Mouse (Mus musculus): ENCODE data around the gene Trappc12.

Trappc12 gene

GRCm38 (mm10) chr12:28732631-28733030 lies 17.6 kb downstream of the Trappc12 start:
- no peak for DNase-seq

- no peak for DNase-seq
Measured at GRCm38 (mm10) chr12:28727061-28727460, 23.2 kb downstream of the Trappc12 start.

GRCm38 (mm10) chr12:28726204-28726603 lies 24.1 kb downstream of the Trappc12 start:
- no peak for DNase-seq

GRCm38 (mm10) chr12:28724366-28724765 lies 25.9 kb downstream of the Trappc12 start:
- DNase-seq: no peak

- DNase-seq: no peak
Measured at GRCm38 (mm10) chr12:28718106-28718505, 32.2 kb downstream of the Trappc12 start.

GRCm38 (mm10) chr12:28717066-28717465 lies 33.2 kb downstream of the Trappc12 start:
- no peak for DNase-seq

- DNase-seq: no peak
Measured at GRCm38 (mm10) chr12:28714822-28715632, 35.2 kb downstream of the Trappc12 start.

GRCm38 (mm10) chr12:28710566-28711185 lies 39.6 kb downstream of the Trappc12 start:
- DNase-seq: no peak

- DNase-seq: no peak
Measured at GRCm38 (mm10) chr12:28708154-28708553, 42.1 kb downstream of the Trappc12 start.

- DNase-seq: no peak
Measured at GRCm38 (mm10) chr12:28705204-28705603, 45.1 kb downstream of the Trappc12 start.

GRCm38 (mm10) chr12:28704381-28704780 lies 45.9 kb downstream of the Trappc12 start:
- DNase-seq: no peak

- no peak for DNase-seq
Measured at GRCm38 (mm10) chr12:28701302-28701701, 49.0 kb downstream of the Trappc12 start.

GRCm38 (mm10) chr12:28700561-28701025 lies 49.7 kb downstream of the Trappc12 start:
- DNase-seq: peak; percentile 98

- DNase-seq: no peak
Measured at GRCm38 (mm10) chr12:28700101-28700511, 50.2 kb downstream of the Trappc12 start.

- peak; percentile 92 for DNase-seq
Measured at GRCm38 (mm10) chr12:28699656-28700055, 50.6 kb downstream of the Trappc12 start.

GRCm38 (mm10) chr12:28699086-28699485 lies 51.2 kb downstream of the Trappc12 start:
- DNase-seq: no peak

- DNase-seq: no peak
Measured at GRCm38 (mm10) chr12:28697821-28698595, 52.3 kb downstream of the Trappc12 start.

GRCm38 (mm10) chr12:28694776-28695175 lies 55.5 kb downstream of the Trappc12 start:
- DNase-seq: no peak

GRCm38 (mm10) chr12:28694231-28694630 lies 56.0 kb downstream of the Trappc12 start:
- no peak for DNase-seq

- DNase-seq: no peak
Measured at GRCm38 (mm10) chr12:28693738-28694137, 56.5 kb downstream of the Trappc12 start.

GRCm38 (mm10) chr12:28690730-28691129 lies 59.5 kb downstream of the Trappc12 start:
- DNase-seq: no peak

GRCm38 (mm10) chr12:28688996-28689395 lies 61.3 kb downstream of the Trappc12 start:
- no peak for DNase-seq

- no peak for DNase-seq
Measured at GRCm38 (mm10) chr12:28686199-28686879, 63.9 kb downstream of the Trappc12 start.
